Mouse (Mus musculus): ENCODE measurements around the gene Mthfd1l. TPM values are rescaled to one million over a fixed set of nuclear protein-coding genes. Genes with fewer than 3 reads are reported as not detected.

The Mthfd1l gene
- 0.89 and 1.8 TPM in 2 replicates for polyA plus RNA-seq (2012; rRNA removed; ENCODE audit: low replicate concordance)

DNA sequence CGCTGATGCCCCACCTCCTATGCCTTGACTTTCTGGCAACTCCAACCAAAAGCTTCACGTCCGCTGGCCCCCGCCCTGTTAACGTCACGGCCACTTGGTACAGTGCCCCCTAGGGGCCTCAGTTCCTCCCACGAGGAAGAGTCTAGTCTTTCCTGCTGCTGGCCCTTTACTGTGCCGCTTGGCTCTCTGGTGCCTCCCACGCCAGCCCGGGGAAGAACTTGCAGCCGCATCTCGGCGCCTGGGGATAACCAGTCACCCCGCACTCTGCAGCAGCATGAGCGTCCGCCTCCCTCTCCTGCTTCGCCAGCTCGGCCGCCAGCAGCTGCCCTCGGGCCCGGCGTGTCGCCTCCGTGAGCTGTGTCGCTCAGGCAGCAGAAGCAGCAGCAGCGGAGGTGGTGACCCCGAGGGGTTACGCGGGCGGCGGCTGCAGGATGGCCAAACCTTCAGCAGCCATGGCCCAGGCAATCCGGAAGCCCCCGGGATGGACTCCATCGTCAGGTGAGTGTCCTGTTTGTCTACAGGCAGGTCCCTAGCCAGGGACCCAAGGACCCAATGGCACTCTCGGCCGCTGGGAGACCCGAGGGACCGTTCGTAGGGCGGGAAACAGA lies at the start of gene Mthfd1l:
Gene Mthfd1l (plus strand): TSS at position 138 of the 608 bp plus-strand sequence.

Other genes starting within 250 kb of the Mthfd1l start
- 0.34 and 1.3 TPM in 2 replicates for gene Plekhg1, start 232.8 kb upstream of the Mthfd1l start, polyA plus RNA-seq (2012; rRNA removed; ENCODE audit: low replicate concordance)

Measured in duodenum, adult 2 months (tissue).